Mouse (Mus musculus): ENCODE results near the gene Rxfp3. TPM values are rescaled to one million over a fixed set of nuclear protein-coding genes. Genes with fewer than 3 reads are reported as not detected.
"Not testable (repeated sequence)": the region's sequence is repeated elsewhere in the genome, so short reads cannot be mapped to it uniquely, and the experiment has no call there.

Rxfp3 gene
- total and polyA plus RNA-seq, 3 experiments, result 0.05 to 0.09 (median 0.08) TPM

GRCm38 (mm10) chr15:11003791-11004190 is 34.0 kb downstream of the Rxfp3 start:
- no peaks in the 10 kb centered on the region for H3K4me1 ChIP-seq (ENCODE audit: control insufficient read depth, insufficient read depth, low read length)
- H3K36me3 ChIP-seq (ENCODE audit: control insufficient read depth, insufficient read depth, low read length), result no peaks in the 10 kb centered on the region
- no peaks in the 10 kb centered on the region for H3K79me2 ChIP-seq (replicated peaks; ENCODE audit: control insufficient read depth, insufficient read depth, low read length)
- no peaks in the 10 kb centered on the region for H3K27me3 ChIP-seq (ENCODE audit: control insufficient read depth, insufficient read depth, low read length)
- intact Hi-C loops (cut with DNase I), result no loop called here
- H3K9ac ChIP-seq (ENCODE audit: low read depth, low read length), result no peak overlapping the region
- no peak for TF ChIP-seq EP300 (IDR thresholded peaks at IDR 0.05; ENCODE audit: insufficient read depth, low read depth, low read length)
- no peak for TF ChIP-seq POLR2A (IDR thresholded peaks at IDR 0.05; ENCODE audit: insufficient read depth, low read depth, low read length)
- TF ChIP-seq CTCF (IDR thresholded peaks at IDR 0.05), result no peak
- DNase-seq, result no peak
- no peak overlapping the region for H3K27ac ChIP-seq
- no peak overlapping the region for H3K4me3 ChIP-seq
- WGBS, result 88% methylated on average over 4 of the region's 4 CpGs

- H3K4me3 ChIP-seq, result no peak within 1 kb of the TSS
- H3K36me3 ChIP-seq (ENCODE audit: control insufficient read depth, insufficient read depth, low read length), result no peaks in the 10 kb centered on the region
- H3K27me3 ChIP-seq (ENCODE audit: control insufficient read depth, insufficient read depth, low read length), result no peaks in the 10 kb centered on the region
- DNase-seq, result no peak
- no peak within 1 kb of the TSS for H3K27ac ChIP-seq
- H3K4me1 ChIP-seq (ENCODE audit: control insufficient read depth, insufficient read depth, low read length), result no peaks in the 10 kb centered on the region
- H3K9ac ChIP-seq (ENCODE audit: low read depth, low read length), result no peak within 1 kb of the TSS
- no peak for TF ChIP-seq EP300 (IDR thresholded peaks at IDR 0.05; ENCODE audit: insufficient read depth, low read depth, low read length)
- TF ChIP-seq CTCF (IDR thresholded peaks at IDR 0.05), result no peak
- no peak for TF ChIP-seq POLR2A (IDR thresholded peaks at IDR 0.05; ENCODE audit: insufficient read depth, low read depth, low read length)
- intact Hi-C loops (cut with DNase I), result no loop called here
- WGBS, result 45% methylated on average over 7 of the region's 7 CpGs
- H3K79me2 ChIP-seq (replicated peaks; ENCODE audit: control insufficient read depth, insufficient read depth, low read length), result no peaks in the 10 kb centered on the region
Measured at GRCm38 (mm10) chr15:11000421-11000820, 37.4 kb downstream of the Rxfp3 start, which contains the start of gene Slc45a2. Gene Slc45a2 (plus strand): TSS chr15:11000721.

- WGBS, result 41% methylated on average over 5 of the region's 5 CpGs
- Histone ChIP-seq H3K27ac (no peak overlapping the region), H3K9ac (ENCODE audit: low read depth, low read length) (no peak overlapping the region), H3K36me3 (ENCODE audit: control insufficient read depth, insufficient read depth, low read length) (no peaks in the 10 kb centered on the region), H3K4me3 (no peak overlapping the region), H3K27me3 (ENCODE audit: control insufficient read depth, insufficient read depth, low read length) (no peaks in the 10 kb centered on the region), H3K4me1 (ENCODE audit: control insufficient read depth, insufficient read depth, low read length) (no peaks in the 10 kb centered on the region), H3K79me2 (replicated peaks; ENCODE audit: control insufficient read depth, insufficient read depth, low read length) (no peaks in the 10 kb centered on the region)
- no peak for TF ChIP-seq POLR2A (IDR thresholded peaks at IDR 0.05; ENCODE audit: insufficient read depth, low read depth, low read length)
- TF ChIP-seq EP300 (IDR thresholded peaks at IDR 0.05; ENCODE audit: insufficient read depth, low read depth, low read length), result no peak
- TF ChIP-seq CTCF (IDR thresholded peaks at IDR 0.05), result no peak
- intact Hi-C loops (cut with DNase I), result no loop called here
- no peak for DNase-seq
Measured at GRCm38 (mm10) chr15:10999832-11000231, 38.0 kb downstream of the Rxfp3 start.

GRCm38 (mm10) chr15:10991566-10991965 is 46.2 kb downstream of the Rxfp3 start:
- peak; percentile 44 for TF ChIP-seq CTCF (IDR thresholded peaks at IDR 0.05)
- TF ChIP-seq EP300 (IDR thresholded peaks at IDR 0.05; ENCODE audit: insufficient read depth, low read depth, low read length), result no peak
- no peak for TF ChIP-seq POLR2A (IDR thresholded peaks at IDR 0.05; ENCODE audit: insufficient read depth, low read depth, low read length)
- Histone ChIP-seq H3K27ac (no peak overlapping the region), H3K4me3 (no peak overlapping the region), H3K36me3 (ENCODE audit: control insufficient read depth, insufficient read depth, low read length) (no peaks in the 10 kb centered on the region), H3K4me1 (ENCODE audit: control insufficient read depth, insufficient read depth, low read length) (no peaks in the 10 kb centered on the region; the same call in 1 of the 2 replicates), H3K79me2 (replicated peaks; ENCODE audit: control insufficient read depth, insufficient read depth, low read length) (no peaks in the 10 kb centered on the region), H3K27me3 (ENCODE audit: control insufficient read depth, insufficient read depth, low read length) (no peaks in the 10 kb centered on the region), H3K9ac (ENCODE audit: low read depth, low read length) (no peak overlapping the region)
- WGBS, result 100% methylated on average over 1 of the region's 1 CpGs
- DNase-seq, result no peak
- intact Hi-C loops (cut with DNase I), result no loop called here

GRCm38 (mm10) chr15:10990411-10990810 is 47.4 kb downstream of the Rxfp3 start:
- no peak overlapping the region for H3K4me3 ChIP-seq
- no peak overlapping the region for H3K9ac ChIP-seq (ENCODE audit: low read depth, low read length)
- intact Hi-C loops (cut with DNase I), result no loop called here
- no peak for DNase-seq
- 35% methylated on average over 2 of the region's 2 CpGs for WGBS
- H3K36me3 ChIP-seq (ENCODE audit: control insufficient read depth, insufficient read depth, low read length), result no peaks in the 10 kb centered on the region
- H3K27ac ChIP-seq, result no peak overlapping the region
- H3K27me3 ChIP-seq (ENCODE audit: control insufficient read depth, insufficient read depth, low read length), result no peaks in the 10 kb centered on the region
- no peaks in the 10 kb centered on the region; the same call in 1 of the 2 replicates for H3K4me1 ChIP-seq (ENCODE audit: control insufficient read depth, insufficient read depth, low read length)
- no peaks in the 10 kb centered on the region for H3K79me2 ChIP-seq (replicated peaks; ENCODE audit: control insufficient read depth, insufficient read depth, low read length)
- TF ChIP-seq CTCF (IDR thresholded peaks at IDR 0.05), result no peak

GRCm38 (mm10) chr15:10986477-10986876 is 51.3 kb downstream of the Rxfp3 start:
- WGBS, result 88% methylated on average over 2 of the region's 2 CpGs
- not testable (repeated sequence) for H3K9ac ChIP-seq (ENCODE audit: low read depth, low read length); H3K79me2 ChIP-seq (replicated peaks; ENCODE audit: control insufficient read depth, insufficient read depth, low read length); H3K27ac ChIP-seq; H3K27me3 ChIP-seq (ENCODE audit: control insufficient read depth, insufficient read depth, low read length); H3K4me3 ChIP-seq; DNase-seq; H3K4me1 ChIP-seq (ENCODE audit: control insufficient read depth, insufficient read depth, low read length); H3K36me3 ChIP-seq (ENCODE audit: control insufficient read depth, insufficient read depth, low read length)
- intact Hi-C loops (cut with DNase I), result loop anchor here (10.0 kb wide), 1 partner anchor 402 kb away; no protein-coding TSS in a partner anchor
